Mouse (Mus musculus) spleen, adult 2 months (tissue): Measurements from ENCODE around the gene Zfp30. TPM values are rescaled to one million over a fixed set of nuclear protein-coding genes. Genes with fewer than 3 reads are reported as not detected.

ENCODE experiments used
- DNase-seq, 2 experiments: peaks; one replicate each; pipeline versions ENCODE4 v3.0.0 to v3.0.0-alpha.2; 2012 to 2021; ENCODE audit warnings: low spot score in 2 of 2, low read depth in 1 of 2
- H3K27ac ChIP-seq: fragments of 200-500 bp; 2 replicates; pipeline ENCODE4 v1.5.1; 2012; ENCODE audit warnings: low read length, inconsistent platforms; ENCODE audit not compliant: insufficient read depth
- H3K27me3 ChIP-seq: fragments of 200-500 bp; 2 replicates; pipeline ENCODE4 v1.6.1; 2012; ENCODE audit warnings: mild to moderate bottlenecking, moderate library complexity, low read length, inconsistent platforms; ENCODE audit not compliant: control insufficient read depth, insufficient read depth
- H3K36me3 ChIP-seq: fragments of 200-500 bp; 2 replicates; pipeline ENCODE4 v1.6.1; 2012; ENCODE audit warnings: mild to moderate bottlenecking, low read length, inconsistent platforms; ENCODE audit not compliant: control insufficient read depth, insufficient read depth
- H3K4me1 ChIP-seq: fragments of 200-500 bp; 2 replicates; pipeline ENCODE4 v1.6.1; 2011; ENCODE audit warnings: inconsistent platforms; ENCODE audit not compliant: control insufficient read depth, insufficient read depth, insufficient read length
- H3K4me3 ChIP-seq: fragments of 200-500 bp; 2 replicates; pipeline ENCODE4 v1.5.1; 2011; ENCODE audit warnings: mild to moderate bottlenecking, inconsistent platforms; ENCODE audit not compliant: insufficient read depth, insufficient read length; ENCODE audit errors: extremely low read depth
- CTCF ChIP-seq: fragments of 200-500 bp; IDR thresholded peaks from 2 replicates; pipeline ENCODE4 v1.5.1; 2011; ENCODE audit warnings: mild to moderate bottlenecking, inconsistent platforms; ENCODE audit not compliant: insufficient read depth, insufficient read length, insufficient replicate concordance; ENCODE audit errors: extremely low read depth
- POLR2A ChIP-seq: fragments of 200-500 bp; IDR thresholded peaks from 2 replicates; pipeline ENCODE4 v1.6.1; 2011; ENCODE audit warnings: low read depth, low read length, inconsistent platforms
- WGBS: fragments of 180-500 bp; shearing (Covaris S2); methylation state at CpG from one replicate; pipeline ENCODE4 v1.1.7; 2018; 5-methylcytosine and 5-hydroxymethylcytosine counted together
- polyA plus RNA-seq: library from polyadenylated mRNA; depleted of rRNA; stranded (reverse); fragments of >200 nt; gene quantifications from 2 replicates; pipeline ENCODE4 v1.2.3, GENCODE M21; 2012

Gene Zfp30
- polyA plus RNA-seq, 1 experiment: 0.74 TPM

DNA sequence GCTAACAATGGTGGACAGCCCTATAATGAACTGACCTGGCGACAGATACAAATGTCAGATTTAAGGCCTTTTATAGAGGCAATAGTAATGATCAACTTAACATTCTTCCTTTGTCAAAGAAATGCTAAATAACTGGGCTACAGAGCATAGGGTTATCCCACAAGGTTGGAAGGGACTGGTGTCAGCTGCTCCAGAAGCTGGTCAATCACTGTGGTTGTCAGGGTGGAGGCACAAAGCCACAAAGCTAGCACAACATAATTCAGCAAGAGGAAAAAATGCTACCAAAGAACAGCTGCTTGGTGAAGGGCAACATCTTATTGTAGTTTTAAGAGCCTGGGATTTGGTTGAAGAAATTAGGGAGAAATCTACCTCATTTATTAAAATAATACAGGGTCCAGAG is 28.4 kb downstream of the Zfp30 start:
- Histone ChIP-seq H3K4me3 (no peak overlapping the region), H3K4me1 (peaks cover 6% of the 10 kb centered on the region; the same call in 1 of the 2 replicates), H3K36me3 (no peaks in the 10 kb centered on the region), H3K27ac (no peak overlapping the region), H3K27me3 (no peaks in the 10 kb centered on the region)
- no peak for DNase-seq
- whole genome bisulfite sequencing: 89% methylated on average over 1 of the region's 1 CpGs
- TF ChIP-seq CTCF (no peak), POLR2A (no peak)

GRCm38 (mm10) chr7:29814381-29814780 is 30.6 kb downstream of the Zfp30 start:
- Histone ChIP-seq H3K4me1 (peaks cover 6% of the 10 kb centered on the region; the same call in 1 of the 2 replicates), H3K27ac (no peak overlapping the region), H3K36me3 (no peaks in the 10 kb centered on the region), H3K4me3 (no peak overlapping the region), H3K27me3 (no peaks in the 10 kb centered on the region)
- TF ChIP-seq POLR2A (no peak), CTCF (no peak)
- DNase-seq: no peak
- 87% methylated on average over 2 of the region's 2 CpGs for WGBS

- WGBS: 4% methylated on average over 12 of the region's 12 CpGs
- H3K36me3 ChIP-seq: no peaks in the 10 kb centered on the region
- DNase-seq: no peak
- TF ChIP-seq POLR2A (no peak), CTCF (no peak)
- H3K4me1 ChIP-seq: peaks cover 6% of the 10 kb centered on the region; the same call in 1 of the 2 replicates
- H3K27ac ChIP-seq: no peak overlapping the region
- peak overlapping the region; percentile 77 for H3K4me3 ChIP-seq
- H3K27me3 ChIP-seq: no peaks in the 10 kb centered on the region
Observed at GRCm38 (mm10) chr7:29815061-29815784, 31.4 kb downstream of the Zfp30 start.

DNA sequence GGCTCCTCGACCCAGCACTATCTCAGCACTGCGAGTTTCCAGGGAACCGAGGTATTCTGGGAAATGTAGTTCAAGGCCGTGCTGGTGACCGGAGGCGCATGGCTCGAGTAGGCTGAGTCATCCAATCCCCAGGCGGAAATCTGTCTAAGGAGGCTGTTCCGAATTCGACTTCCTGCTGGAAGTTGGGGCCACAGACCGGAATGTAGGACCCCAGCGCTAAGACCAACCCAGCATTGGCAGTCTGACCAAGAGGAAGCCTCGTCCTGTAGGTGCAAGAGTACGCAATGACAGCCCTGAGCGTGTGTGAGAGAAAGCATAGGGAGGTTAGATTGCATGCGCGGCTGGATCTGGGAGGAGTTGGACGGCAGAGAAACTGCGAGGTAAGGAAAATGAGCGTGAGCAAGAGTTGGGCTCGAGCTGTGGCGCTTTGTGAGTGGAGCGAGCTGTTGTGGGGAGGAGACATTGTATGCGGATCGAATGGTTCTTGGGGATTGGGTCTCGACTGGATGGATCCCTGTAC is 32.2 kb downstream of the Zfp30 start, which contains the start of gene Zfp790:
Gene Zfp790, plus strand, starts transcription at position 205 of the 520 bp plus-strand sequence.
- peak; percentile 56 for TF ChIP-seq POLR2A
- TF ChIP-seq CTCF: no peak
- H3K36me3 ChIP-seq: no peaks in the 10 kb centered on the region
- peak within 1 kb of the TSS; percentile 41 for H3K27ac ChIP-seq
- H3K4me1 ChIP-seq: peaks cover 6% of the 10 kb centered on the region; the same call in 1 of the 2 replicates
- peak within 1 kb of the TSS; percentile 77 for H3K4me3 ChIP-seq
- under 1% methylated on average over 26 of the region's 26 CpGs for WGBS
- no peaks in the 10 kb centered on the region for H3K27me3 ChIP-seq
- peak; percentile 73 to 77 for DNase-seq

DNA sequence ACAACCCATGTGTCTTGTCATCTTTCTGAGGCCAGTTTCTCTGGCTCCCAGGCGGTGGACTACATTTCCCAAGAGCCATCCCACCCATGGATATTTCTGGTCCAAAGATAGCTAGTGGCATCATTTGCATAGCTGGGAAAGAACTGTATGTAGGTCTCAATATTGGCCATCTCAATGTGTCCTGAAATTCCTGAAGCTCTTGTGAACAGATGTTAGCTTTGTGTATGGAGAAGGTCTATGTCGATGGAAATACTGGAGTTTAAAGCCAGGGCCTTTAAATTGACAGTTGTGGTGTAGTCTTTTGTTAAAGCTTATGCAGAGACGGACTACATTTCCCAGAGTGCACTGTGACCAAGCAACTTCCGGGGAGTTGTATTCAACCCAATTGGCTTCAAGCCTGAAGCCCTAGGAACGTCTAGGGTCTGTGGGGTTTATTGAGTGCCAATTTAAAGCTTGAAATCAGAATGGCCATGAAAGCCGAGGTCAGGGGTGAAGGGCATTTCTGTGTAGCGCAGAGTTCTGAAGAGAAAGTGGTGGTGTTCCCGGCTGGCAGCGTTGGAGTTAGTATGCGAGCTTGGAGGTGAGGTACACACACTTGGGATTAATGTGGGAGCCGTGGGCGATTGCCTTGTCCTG is 34.9 kb downstream of the Zfp30 start:
- peaks cover 5% of the 10 kb centered on the region for H3K36me3 ChIP-seq
- peak overlapping the region; percentile 12; the same call in 1 of the 2 replicates for H3K27ac ChIP-seq
- TF ChIP-seq CTCF (no peak), POLR2A (no peak)
- H3K4me3 ChIP-seq: peak overlapping the region; percentile 75
- peaks cover 6% of the 10 kb centered on the region; the same call in 1 of the 2 replicates for H3K4me1 ChIP-seq
- H3K27me3 ChIP-seq: no peaks in the 10 kb centered on the region
- DNase-seq: peak; percentile 56 to 72
- 6% methylated on average over 12 of the region's 12 CpGs for WGBS

DNA sequence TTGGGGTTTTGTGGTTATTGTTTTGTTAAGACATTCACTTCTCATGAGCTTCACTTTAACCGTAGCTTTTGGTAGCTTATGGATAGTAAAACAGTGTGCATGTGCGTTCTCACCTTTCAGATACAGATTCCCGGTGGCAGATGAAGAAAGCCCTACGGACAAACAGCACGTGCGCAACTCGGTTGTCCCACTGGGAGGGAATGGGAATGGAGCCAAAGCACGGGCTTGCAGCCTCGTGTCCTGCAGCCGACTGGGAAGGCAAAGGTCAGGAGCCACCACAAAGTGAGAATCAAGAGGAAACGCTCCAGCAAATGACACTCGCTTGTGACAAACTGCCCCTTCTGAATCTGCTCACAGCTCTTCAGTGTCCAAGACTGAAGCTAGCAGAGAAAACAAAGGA is 44.2 kb downstream of the Zfp30 start:
- WGBS: 96% methylated on average over 12 of the region's 12 CpGs
- H3K4me1 ChIP-seq: no peaks in the 10 kb centered on the region
- H3K36me3 ChIP-seq: peaks cover 40% of the 10 kb centered on the region
- H3K27ac ChIP-seq: no peak overlapping the region
- H3K27me3 ChIP-seq: no peaks in the 10 kb centered on the region
- no peak overlapping the region for H3K4me3 ChIP-seq
- DNase-seq: no peak
- no peak for TF ChIP-seq CTCF
- TF ChIP-seq POLR2A: no peak

GRCm38 (mm10) chr7:29829804-29830203 is 46.0 kb downstream of the Zfp30 start:
- TF ChIP-seq POLR2A (no peak), CTCF (no peak)
- no peaks in the 10 kb centered on the region for H3K27me3 ChIP-seq
- no peak overlapping the region for H3K4me3 ChIP-seq
- WGBS: 96% methylated on average over 12 of the region's 12 CpGs
- DNase-seq: no peak
- no peaks in the 10 kb centered on the region for H3K4me1 ChIP-seq
- no peak overlapping the region for H3K27ac ChIP-seq
- H3K36me3 ChIP-seq: peaks cover 36% of the 10 kb centered on the region
